Mouse (Mus musculus): ENCODE results near the gene Btbd18. TPM values are rescaled to one million over a fixed set of nuclear protein-coding genes. Genes with fewer than 3 reads are reported as not detected.
"Not testable (repeated sequence)": the region's sequence is repeated elsewhere in the genome, so short reads cannot be mapped to it uniquely, and the experiment has no call there.

Gene Btbd18
- total RNA-seq, 2 experiments from 2014 or later, result not detected

DNA sequence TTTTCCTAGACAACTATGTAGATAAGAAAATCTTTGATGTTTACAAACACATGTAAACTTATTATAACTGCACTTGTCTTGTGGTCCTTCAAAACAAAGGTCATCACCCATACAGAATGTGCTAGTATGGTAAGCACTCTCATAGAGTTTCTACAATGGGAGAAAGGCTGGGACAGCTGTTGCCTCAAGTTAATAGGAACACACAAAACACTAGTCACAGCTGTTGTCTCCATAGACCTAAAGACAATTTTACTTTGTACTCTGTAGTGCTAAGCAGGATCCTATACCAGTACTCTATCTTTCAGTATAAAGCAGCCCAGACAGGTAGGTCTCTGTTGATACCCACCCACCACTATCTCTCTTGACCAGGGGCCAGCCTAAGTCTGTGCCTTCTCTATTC, 18.0 kb upstream of the Btbd18 start:
- intact Hi-C loops (cut with DNase I), result no loop called here
- DNase-seq, result no peak

- no peak for DNase-seq
- intact Hi-C loops (cut with DNase I), result no loop called here
Measured at GRCm38 (mm10) chr2:84646138-84646537, 12.7 kb upstream of the Btbd18 start.

DNA sequence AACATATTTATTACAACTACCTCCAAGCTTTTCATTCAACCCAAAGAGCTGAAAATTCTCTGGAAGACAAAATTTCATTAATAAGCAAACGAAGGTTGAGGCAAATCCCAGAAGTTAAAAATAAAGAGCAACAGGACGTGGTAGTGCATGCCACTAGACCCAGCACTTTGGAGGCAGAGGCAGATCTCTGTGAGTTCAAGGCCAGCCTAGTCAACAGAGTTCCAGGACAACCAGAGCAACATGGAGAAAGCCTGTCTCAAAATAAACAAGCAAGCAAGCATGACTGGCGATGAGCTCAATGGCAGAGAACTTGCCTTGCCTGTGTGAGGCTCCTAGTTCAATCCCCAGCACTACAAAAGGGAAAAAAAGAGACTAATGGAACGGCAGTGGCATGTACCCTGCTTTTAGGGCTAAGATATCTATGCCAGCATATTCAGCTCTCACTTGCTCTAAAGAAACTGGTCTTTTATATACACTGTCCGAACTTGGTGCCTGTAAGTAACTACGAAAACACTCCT, 11.8 kb upstream of the Btbd18 start:
- intact Hi-C loops (cut with DNase I), result no loop called here
- no peak for DNase-seq

DNA sequence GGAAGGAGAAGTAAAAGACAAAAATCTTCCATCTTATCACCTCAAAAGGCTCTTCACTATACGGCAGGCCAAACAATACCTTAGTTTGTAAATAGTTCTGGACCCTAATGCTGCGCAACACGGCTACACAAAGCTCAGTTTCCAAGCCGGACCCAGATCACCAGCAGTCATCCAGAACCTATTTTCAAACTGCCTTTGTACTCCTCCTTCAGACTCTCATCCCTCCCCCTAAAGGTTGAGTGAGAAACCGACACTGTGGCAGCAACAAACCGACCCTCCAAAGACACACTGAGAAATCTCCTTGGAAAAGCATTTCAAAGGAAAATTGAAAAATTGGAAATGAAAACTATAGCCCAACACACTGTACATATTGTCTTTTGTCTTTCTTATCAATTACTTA, 10.5 kb upstream of the Btbd18 start:
- no peak for DNase-seq

DNA sequence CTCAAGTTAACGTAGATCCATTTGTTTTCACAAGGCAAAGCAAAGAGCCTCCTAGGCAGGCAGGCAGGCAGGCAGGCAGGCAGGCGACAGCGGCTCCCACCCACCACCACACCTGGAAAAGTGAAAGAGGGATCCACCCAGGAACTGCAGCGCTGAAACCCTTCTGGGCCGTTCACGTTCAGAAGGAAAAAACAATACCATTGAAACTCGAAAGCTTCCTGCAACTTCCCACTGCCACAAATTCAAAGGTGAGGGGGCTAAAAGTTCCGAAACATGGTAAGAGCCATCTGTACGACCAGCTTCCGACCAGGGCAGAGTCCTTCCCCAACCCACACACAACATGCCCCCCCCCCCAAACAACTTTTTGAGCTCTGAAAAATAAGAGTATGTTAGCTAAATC, 9.2 kb upstream of the Btbd18 start:
- DNase-seq, result peak in 1 of 2 experiments; percentile 43
- intact Hi-C loops (cut with DNase I), result loop anchor here (1.0 to 2.0 kb wide), 2 partner anchors 13 to 31 kb away; no protein-coding TSS in a partner anchor

More for the DNA sequence above, 10.5 kb upstream of the Btbd18 start:
- intact Hi-C loops (cut with DNase I), result no loop called here

DNA sequence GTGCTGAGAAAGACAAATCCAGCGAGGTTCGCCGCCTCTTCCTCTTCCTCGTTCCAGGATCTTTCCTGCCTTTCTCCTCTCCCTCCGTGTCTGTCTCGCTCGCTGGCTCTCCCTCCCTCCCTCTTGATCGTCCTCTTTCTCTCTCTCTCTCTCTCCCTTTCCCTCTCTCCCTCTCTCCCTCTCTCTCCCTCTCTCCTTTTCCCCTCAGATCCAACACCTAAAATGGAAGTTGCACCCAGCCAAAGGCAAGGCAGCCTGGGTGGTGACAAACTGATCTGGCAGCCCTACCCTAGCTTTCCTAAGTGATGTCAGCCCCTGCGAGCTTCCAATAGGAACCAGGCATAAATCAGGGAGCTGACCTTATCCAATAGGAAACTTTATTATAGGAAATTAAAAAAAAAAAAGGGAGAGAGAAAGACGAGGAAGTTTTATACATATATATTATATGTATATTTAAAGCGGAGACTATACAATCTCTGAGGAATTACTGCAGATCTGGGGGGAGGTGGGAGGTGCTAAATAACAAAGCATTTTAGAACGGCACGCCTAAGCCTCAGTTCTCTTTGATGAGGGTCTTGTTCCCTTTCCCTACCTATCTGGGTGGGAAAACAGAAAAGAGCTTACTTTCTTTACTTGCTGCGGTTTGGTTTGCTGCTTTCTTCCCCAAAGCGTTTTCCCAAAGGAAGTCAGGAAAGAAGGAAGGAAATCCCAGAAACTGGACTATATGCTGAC, 8.2 kb upstream of the Btbd18 start, which contains the start of gene Ctnnd1:
Gene Ctnnd1, minus strand, starts transcription at position 302 of the 732 bp plus-strand sequence.
- intact Hi-C loops (cut with DNase I), result loop anchor here (2.0 kb wide), 1 partner anchor 32 kb away; no protein-coding TSS in a partner anchor
- DNase-seq, result peak; percentile 91 to 93

DNA sequence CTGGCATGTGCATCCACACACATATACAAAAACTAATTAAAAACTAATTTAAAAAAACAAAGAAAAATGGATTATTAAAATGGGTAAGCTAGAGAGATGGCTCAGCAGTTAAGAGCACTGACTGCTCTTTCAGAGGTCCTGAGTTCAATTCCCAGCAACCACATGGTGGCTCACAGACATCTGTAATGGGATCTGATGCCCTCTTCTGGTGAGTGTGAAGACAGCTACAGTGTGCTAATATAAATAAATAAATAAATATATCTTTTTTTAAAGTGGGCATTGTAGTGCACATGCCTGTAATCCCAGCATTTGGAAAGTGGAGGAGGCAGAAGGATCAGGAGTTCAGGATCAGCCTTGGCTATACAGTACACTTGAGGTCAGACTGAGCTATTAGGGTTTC, 5.5 kb upstream of the Btbd18 start:
- intact Hi-C loops (cut with DNase I), result no loop called here

DNA sequence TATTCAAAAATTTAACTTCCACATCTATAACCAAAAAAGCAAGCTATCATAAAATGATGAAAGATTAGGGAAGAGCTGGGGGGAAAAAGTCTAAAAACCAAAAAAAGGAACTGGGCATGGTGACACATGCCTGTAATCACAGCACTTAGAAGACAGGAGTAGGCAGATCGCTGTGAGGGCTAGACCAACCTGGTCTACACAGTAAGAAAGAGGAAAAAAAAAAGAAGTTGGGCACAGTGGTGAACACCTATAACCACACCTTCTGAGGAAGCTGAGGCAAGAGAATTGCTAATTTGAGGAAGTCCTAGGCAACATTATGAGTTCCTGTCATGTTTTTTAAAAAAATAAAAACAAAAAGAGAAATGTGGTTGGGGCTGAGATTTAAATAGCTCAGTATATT, 3.0 kb upstream of the Btbd18 start:
- no peak for DNase-seq
- intact Hi-C loops (cut with DNase I), result no loop called here

More for the DNA sequence above, 5.5 kb upstream of the Btbd18 start:
- DNase-seq, result no peak

DNA sequence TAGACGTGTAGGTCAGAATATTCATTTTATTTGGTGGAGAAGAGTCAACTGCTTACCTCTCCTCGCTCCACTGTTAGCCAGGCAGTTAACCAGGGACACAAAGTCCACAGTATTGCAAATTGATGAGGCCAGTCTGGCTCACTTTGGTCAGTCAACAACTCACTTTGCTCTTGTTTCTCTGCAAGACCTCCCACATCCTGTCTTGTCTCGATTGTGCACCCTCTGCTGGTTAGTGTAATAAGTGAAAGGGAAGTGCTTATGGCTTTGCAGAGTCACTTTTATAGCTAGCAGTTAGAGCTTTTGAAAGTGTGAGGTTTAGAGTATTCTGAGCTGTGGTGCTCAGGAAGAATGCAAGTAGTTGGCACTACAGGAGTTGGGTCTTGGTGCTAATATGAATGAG, 1.4 kb downstream of the Btbd18 start:
- intact Hi-C loops (cut with DNase I), result loop anchor here (2.0 to 5.0 kb wide), 4 partner anchors 43 to 205 kb away; no protein-coding TSS in a partner anchor
- DNase-seq, result peak; percentile 70 to 83

DNA sequence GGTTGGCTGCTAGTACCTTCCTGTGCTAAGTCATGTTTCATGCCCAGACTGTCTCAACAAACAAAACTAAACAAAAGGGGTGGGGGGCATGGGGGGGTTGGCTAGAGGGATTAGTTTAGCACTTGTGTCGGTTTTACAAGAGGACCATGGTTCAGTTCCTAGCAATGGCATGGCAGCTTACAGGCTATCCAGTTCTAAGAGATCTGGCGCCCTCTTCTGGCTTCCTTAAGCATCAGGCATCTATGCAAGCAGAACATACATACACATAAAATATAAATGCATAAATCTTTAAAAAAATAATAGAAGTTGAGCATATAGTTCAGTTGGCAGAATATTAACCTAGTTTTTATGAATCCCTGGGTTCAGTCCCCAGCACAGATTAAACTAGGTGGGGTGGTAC, 4.0 kb downstream of the Btbd18 start:
- peak in 1 of 2 experiments; percentile 59 for DNase-seq
- intact Hi-C loops (cut with DNase I), result loop anchor here (5.0 kb wide), 2 partner anchors 106 to 181 kb away; no protein-coding TSS in a partner anchor

- DNase-seq, result no peak
- intact Hi-C loops (cut with DNase I), result no loop called here
Measured at GRCm38 (mm10) chr2:84666081-84666480, 7.2 kb downstream of the Btbd18 start.

- intact Hi-C loops (cut with DNase I), result no loop called here
- DNase-seq, result no peak
Measured at GRCm38 (mm10) chr2:84669828-84670568, 11.1 kb downstream of the Btbd18 start.

DNA sequence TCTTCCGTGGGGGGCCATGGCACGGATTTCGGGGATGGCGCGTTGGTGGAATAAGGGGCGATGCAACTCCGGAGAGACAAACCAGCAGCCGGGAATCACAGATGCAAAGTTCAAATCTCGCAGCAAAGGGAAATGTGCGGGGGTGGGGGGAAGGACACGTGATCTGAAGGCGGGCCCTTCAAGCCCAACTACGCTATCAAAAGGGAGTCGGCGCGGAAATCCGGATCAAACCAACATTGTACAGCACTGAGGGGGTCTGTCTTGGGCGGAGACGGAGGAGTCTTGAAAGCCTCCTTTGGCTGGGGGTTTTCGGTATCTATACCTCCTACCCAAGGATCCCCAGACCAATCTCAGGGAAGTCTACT, 11.7 kb downstream of the Btbd18 start, which contains the start of gene Selenoh:
Gene Selenoh, minus strand, starts transcription at position 202 of the 365 bp plus-strand sequence.
- intact Hi-C loops (cut with DNase I), result no loop called here
- DNase-seq, result peak; percentile 87 to 89

DNA sequence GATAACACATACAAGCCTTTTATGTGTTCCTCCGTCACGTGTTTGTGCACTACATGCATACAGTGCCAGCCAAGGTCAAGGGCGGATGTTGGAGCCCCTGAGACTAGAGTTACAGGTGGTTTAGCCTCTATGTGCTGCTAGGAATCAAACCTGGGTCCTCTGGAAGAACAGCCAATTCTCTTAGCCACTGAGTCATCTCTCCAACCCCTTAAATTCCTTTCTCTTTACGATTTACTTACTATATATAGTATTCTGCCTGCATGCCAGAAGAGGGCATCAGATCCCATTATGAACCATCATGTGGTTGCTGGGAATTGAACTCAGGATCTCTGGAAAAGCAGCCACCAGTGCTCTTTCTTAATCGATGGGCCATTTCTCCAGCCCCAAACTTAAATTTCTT, 12.7 kb downstream of the Btbd18 start:
- DNase-seq; intact Hi-C loops (cut with DNase I): not testable (repeated sequence)

DNA sequence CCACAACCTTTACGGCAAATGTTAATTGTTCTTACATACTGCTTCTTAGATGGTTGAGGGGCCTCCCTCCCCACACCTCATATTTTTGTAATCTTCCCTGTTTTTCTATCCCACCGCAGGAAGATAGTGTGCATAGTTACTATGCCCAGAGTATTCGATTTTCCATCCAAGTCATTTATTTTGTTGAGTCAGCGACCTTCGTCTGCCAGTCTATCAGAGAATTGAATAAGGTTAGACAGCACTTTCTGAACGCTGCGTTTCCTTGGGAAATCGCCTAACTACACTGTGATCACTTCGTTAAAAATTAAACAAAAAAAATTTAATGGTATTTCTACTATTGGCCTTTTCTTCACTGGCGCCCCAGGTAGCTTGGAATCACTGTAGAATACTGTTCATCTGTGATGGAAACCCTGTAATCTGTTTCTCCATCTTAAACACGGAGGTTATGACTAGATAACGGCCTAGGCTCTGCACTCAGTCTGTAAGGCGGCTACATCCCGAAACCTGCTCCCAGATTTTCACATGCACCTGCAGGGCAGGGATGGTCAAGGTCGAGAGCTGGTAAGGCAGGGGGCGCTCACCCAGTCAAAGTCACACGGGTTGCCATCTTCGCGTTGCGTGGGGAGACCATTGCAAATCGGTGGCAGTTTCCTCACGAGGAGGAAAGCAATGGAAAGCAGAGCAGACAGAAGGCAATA, 18.5 kb downstream of the Btbd18 start:
- intact Hi-C loops (cut with DNase I), result loop anchor here (5.0 kb wide), 1 partner anchor 35 kb away; no protein-coding TSS in a partner anchor
- DNase-seq, result no peak

DNA sequence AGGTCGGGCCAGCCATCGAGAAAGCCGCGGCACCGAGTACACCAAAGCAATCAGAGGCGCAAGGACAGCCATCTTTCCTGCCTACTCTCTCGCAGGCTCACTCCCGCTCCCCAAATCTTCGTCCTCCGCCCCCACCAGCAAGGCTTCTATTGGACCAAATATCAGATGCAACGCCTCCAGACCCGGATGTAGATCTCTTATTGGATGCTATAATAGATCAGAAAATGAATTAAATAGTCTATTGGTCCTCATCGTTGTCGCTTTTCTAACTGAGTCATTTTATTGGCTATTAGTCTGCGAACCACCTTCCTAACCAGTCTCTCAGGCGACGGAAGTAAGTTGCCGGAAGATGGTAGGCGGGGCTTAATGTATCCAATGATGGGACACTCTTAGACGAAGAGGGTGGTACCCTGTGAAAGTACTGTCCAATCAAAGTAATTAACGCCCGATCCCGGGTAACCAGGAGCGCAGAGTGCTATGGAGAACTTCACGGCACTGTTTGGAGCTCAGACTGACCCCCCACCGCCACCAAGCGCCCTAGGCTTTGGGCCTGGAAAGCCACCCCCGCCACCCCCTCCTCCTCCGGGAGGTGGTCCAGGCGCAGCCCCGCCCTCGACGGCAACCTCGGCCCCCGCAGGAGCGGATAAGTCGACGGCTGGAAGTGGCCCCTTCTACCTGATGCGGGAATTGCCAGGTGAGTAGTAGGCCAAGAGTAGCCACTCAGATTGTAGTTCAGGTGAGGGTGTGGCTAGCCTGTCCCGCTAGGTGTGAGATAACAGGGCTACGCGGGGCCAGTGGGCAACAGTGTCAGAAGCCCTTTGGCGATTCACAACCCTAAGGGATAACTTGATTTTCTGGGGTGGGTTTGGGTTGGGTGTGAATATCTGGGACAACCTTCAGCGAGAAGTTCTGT, 19.3 kb downstream of the Btbd18 start, which contains the start of the genes Gm28635 and Med19:
Gene Gm28635, minus strand, starts transcription at position 74 of the 913 bp plus-strand sequence.
Gene Med19, plus strand, starts transcription at position 435 of the 913 bp plus-strand sequence.
- peak; percentile 98 for DNase-seq
- intact Hi-C loops (cut with DNase I), result loop anchor here (5.0 kb wide), 1 partner anchor 34 kb away; no protein-coding TSS in a partner anchor

- DNase-seq, result no peak
- intact Hi-C loops (cut with DNase I), result loop anchor here (5.0 kb wide), 1 partner anchor 33 kb away; no protein-coding TSS in a partner anchor
Measured at GRCm38 (mm10) chr2:84679016-84679415, 20.1 kb downstream of the Btbd18 start, which contains the start of gene Tmx2. Tmx2 (minus strand) TSS chr2:84679140.

DNA sequence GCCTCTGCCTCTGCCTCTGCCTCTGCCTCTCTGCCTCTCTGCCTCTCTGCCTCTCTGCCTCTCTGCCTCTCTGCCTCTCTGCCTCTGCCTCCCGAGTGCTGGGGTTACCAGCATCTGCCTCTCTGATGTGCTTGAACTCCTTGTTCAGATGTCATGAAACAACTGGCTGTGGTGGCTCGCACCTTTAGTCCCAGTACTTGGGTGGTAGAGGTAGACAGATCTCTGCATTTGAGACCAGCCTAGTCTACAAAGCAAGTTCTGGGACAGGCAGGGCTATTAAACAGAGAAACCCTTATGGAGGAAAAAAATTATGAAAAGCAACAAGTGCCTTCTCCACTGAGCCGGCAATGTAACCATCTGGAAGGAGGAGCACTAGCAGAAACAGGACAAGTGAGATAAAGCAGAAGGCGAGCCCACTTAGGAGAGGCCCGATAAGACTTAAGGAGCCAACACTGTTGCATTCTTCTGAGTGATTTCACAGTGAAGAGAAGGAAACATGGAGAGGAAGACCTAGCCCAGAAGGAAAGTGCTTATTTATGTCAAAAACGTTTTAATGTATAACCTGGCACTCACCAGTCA, 23.8 kb downstream of the Btbd18 start:
- no peak for DNase-seq
- intact Hi-C loops (cut with DNase I), result no loop called here
